Mouse (Mus musculus): ENCODE measurements at regions not wholly inside any gene's neighbourhood (a gene's known extent, or its start where the extent isn't known, plus 50 kb on each side); places are given as distances from the start of the nearest gene placed in this dataset.
A peak's percentile ranks its signal among the peaks of the same experiment; 100 is the strongest.

DNA sequence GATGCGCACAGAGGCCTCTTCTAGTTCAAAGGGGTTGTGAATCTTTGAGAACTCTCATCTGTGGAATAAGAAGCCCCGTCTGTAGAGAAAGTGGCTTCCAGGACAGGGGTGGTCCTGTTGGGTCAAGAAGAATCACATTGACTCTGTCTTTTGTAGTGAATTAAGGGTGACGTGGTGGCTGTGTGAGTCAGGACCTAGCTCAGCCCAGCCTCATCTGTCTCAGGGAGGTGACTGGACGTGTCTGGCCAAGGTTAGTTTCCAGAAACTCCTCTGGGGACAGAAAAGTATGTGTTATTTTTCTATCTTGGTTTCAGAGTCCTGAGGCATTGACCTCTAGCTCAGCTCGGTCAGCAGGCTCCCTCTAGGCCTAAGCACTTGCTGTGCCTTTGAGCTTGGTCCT, 73.3 kb upstream of the Lep start:
- no peak for DNase-seq (ENCODE audit: low read depth, low spot score)

GRCm38 (mm10) chr6:28987386-28987785, 72.6 kb upstream of the Lep start:
- DNase-seq (ENCODE audit: low read depth, low spot score): no peak

DNA sequence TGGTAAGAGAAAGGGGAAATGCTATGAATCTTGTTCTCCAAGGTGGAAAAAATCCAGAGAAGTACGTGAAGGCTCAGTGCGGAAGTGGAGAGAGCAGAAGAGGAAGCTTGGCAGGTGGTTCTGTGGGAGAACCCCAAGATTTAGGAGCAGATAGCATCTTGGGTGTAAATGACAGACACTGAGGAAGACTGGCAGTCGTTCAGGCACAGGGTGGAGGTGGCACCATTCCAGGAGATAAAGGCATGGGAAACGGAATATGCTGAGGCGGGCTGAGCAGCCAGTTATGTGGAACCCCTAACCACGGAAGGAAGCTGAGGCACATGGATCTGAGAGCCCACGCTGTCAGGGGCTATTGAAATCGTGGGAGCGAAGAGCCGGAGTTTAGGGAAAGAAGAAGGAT, 70.6 kb upstream of the Lep start:
- DNase-seq (ENCODE audit: low read depth, low spot score): no peak

DNA sequence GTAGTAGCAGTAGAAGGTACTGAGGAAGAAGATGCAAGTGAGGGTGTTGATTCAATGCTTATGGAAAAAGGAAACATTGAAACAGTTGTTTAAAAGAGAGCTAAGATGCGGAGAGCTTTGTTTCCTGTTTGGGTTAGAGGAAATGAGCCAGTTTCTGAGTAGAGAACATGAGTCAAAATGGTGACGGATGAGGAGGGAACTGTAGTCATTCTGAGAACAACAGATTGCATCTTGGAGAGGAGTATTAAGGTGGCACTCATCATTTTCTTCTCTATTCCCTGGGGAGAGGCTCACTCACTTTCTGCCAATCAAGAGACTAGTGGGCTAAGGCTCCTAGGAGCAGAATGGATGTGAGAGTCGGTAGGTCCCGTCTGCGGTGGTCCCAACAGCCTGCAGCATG, 69.8 kb upstream of the Lep start:
- DNase-seq (ENCODE audit: low read depth, low spot score): no peak

DNA sequence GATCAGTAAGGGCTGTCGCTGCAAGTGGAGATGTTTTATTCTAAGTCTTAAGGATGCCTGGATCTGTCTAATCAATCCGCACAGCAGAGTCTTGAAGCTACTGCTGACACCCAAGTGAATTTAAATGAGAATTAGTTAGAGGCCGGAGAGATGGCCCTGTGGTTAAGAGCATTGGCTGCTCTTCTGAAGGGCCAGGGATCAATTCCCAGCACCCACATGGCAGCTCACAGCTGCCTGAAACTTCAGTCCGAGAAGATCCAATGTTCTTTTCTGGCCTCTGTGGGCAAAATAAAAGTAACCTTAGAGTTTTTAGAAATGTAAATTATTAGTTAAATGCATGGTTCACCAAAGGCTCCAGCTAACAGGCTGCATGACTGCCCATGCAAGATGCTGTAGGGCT, 65.5 kb upstream of the Lep start:
- peak; percentile 17 for DNase-seq (ENCODE audit: low read depth, low spot score)

DNA sequence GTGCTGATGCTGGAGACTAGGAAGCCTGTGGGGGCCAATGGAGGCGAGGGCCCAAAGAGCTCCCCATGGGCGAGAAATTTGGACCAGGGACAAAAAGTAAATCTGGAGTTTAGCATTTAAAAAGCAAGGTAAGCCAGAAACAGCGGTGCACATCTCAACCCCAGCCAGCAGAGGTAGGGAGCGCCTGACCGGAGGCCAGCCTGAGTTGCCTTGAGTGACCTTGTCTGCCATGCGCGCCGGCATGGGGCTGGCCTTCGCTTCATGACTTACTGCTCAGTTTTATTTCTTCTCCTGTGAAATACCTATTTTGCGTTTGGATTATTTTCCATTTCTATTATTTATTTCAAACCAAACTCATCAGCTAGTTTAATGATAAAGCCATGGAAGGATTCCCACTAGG, 64.3 kb upstream of the Lep start:
- no peak for DNase-seq (ENCODE audit: low read depth, low spot score)

- DNase-seq (ENCODE audit: low read depth, low spot score): no peak
Measured at GRCm38 (mm10) chr6:28999386-29000094, 60.5 kb upstream of the Lep start.

DNA sequence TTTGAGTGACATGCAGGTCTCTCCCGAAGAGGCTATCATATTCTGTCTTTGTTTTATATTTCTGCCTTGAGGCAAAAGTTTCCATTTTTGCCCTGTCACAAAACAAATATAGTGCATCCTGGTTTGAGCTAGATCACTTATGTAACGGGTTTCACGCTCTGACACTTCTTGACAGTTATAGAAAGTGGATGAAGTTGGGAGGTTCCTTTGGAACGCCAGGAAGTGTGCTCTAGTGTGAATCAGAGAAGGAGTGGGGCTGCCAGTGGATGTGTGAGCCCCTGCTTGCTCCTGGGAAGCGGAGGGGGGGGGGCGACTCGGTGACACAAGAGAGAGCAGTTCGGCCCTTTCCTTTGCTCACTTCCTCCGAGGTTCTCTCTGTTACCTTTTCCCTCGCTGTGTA, 57.9 kb upstream of the Lep start:
- no peak for DNase-seq (ENCODE audit: low read depth, low spot score)

DNA sequence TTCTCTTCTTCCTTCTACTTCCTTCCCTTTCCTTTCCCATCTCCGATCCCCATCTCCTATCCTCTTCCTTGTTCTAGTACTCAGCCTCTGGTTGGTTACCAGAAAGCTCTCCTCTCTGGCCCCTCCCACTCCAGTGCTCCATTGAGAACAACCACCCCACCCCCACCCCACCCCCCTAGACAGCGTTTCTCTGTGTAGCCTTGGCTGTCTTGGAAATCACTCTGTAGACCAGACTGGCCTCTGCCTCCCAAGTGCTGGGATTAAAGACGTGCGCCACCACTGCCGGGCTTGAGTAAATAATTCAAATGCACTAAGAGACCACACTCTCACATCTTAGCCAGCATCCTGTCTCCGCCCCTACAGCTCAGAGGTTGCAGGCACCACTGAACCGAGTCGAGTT, 57.2 kb upstream of the Lep start:
- peak; percentile 89 for DNase-seq (ENCODE audit: low read depth, low spot score)

GRCm38 (mm10) chr6:29005803-29006202, 54.2 kb upstream of the Lep start:
- DNase-seq (ENCODE audit: low read depth, low spot score): peak; percentile 85
